Comparison of ENCODE assay signal across 17 mouse cellular contexts in genomic region chr12:70082935-70083532, GRCm38 (mm10).
"Had no signal": no experiment of that assay in that cellular context is flagged by ENCODE, and none has a peak within 500 bp of the region (broad histone marks: within the 10 kb centered on the region; RNA-seq: fewer than 3 reads in every experiment).

No protein-coding gene starts in this region.

- H3K4me3 ChIP-seq: liver, embryonic 13.5 days; liver, embryonic 15.5 days; midbrain, embryonic 13.5 days; midbrain, embryonic 15.5 days; neural tube, embryonic 12.5 days; stomach, embryonic 15.5 days had no signal

- H3K9me3 ChIP-seq: liver, embryonic 13.5 days; liver, embryonic 15.5 days; megakaryocyte, embryonic 14.5 days; midbrain, embryonic 13.5 days; midbrain, embryonic 15.5 days; stomach, embryonic 15.5 days had no signal

- H3K4me2 ChIP-seq: liver, embryonic 11.5 days; liver, embryonic 13.5 days; liver, embryonic 15.5 days; midbrain, embryonic 11.5 days; midbrain, embryonic 13.5 days; midbrain, embryonic 15.5 days; neural tube, embryonic 12.5 days; stomach, embryonic 15.5 days had no signal

- H3K36me3 ChIP-seq: liver, embryonic 13.5 days; liver, embryonic 15.5 days; midbrain, embryonic 15.5 days; stomach, embryonic 15.5 days had no signal

- DNase-seq: liver, embryonic 13.5 days; liver, postnatal 0 days; lung, postnatal 10 days; right cerebral cortex, postnatal 14 days; thymus, adult 2 months; thymus, postnatal 25 days; thymus, postnatal 4 days had no signal

- H3K27ac ChIP-seq: liver, embryonic 13.5 days; liver, embryonic 15.5 days; macrophage; midbrain, embryonic 13.5 days; midbrain, embryonic 15.5 days; neural tube, embryonic 12.5 days; stomach, embryonic 15.5 days; stomach, postnatal 0 days had no signal

- H3K9ac ChIP-seq: liver, embryonic 13.5 days; liver, embryonic 15.5 days; liver, postnatal 0 days; midbrain, embryonic 13.5 days; midbrain, embryonic 15.5 days; neural tube, embryonic 12.5 days; stomach, embryonic 15.5 days had no signal

- H3K27me3 ChIP-seq: liver, embryonic 13.5 days; liver, embryonic 15.5 days; megakaryocyte, embryonic 14.5 days; midbrain, embryonic 13.5 days; midbrain, embryonic 15.5 days; neural tube, embryonic 12.5 days; stomach, embryonic 15.5 days had no signal

- H3K4me1 ChIP-seq: liver, embryonic 13.5 days; midbrain, embryonic 13.5 days; midbrain, embryonic 15.5 days; neural tube, embryonic 12.5 days; stomach, embryonic 15.5 days had no signal

- ATAC-seq: liver, postnatal 0 days; midbrain, embryonic 13.5 days; midbrain, embryonic 15.5 days had no signal
